Mouse (Mus musculus): ENCODE data around the gene Tex2. TPM values are rescaled to one million over a fixed set of nuclear protein-coding genes. Genes with fewer than 3 reads are reported as not detected.

Tex2 gene
- polyA plus RNA-seq, 1 experiment from 2014 or later, result 9.2 TPM

DNA sequence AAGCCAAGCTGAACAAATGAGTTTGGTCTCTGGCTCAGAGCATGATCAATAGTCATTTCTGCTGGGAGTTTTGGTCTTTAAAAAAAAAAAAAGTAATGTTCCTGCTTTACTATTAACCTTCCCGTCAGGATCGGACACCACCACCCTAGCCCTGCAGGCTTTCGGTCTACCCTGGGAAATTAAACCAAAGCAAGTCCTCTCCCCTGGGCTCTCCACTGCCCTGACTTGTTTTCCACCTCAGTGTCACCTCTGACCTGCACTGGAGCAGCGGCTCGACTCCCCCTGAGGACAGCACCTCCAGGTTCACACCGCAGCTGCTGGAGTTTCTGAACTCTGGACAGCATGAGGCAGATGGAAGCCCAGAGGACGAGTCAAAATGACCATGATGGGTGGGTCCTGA, 13.9 kb downstream of the Tex2 start:
- peaks cover 67% of the 10 kb centered on the region for H3K4me1 ChIP-seq (replicated peaks)
- no peak overlapping the region for H3K4me2 ChIP-seq
- H3K27me3 ChIP-seq, result no peaks in the 10 kb centered on the region
- WGBS (ENCODE audit: insufficient replicate concordance), result 71% methylated on average over 7 of the region's 7 CpGs
- no peak overlapping the region for H3K9ac ChIP-seq
- H3K4me3 ChIP-seq (replicated peaks), result no peak overlapping the region
- no peaks in the 10 kb centered on the region for H3K9me3 ChIP-seq (replicated peaks)
- no peak for ATAC-seq (ENCODE audit: insufficient read depth)
- H3K36me3 ChIP-seq (replicated peaks), result no peaks in the 10 kb centered on the region; the same call in 1 of the 2 replicates
- no peak overlapping the region for H3K27ac ChIP-seq (replicated peaks)

DNA sequence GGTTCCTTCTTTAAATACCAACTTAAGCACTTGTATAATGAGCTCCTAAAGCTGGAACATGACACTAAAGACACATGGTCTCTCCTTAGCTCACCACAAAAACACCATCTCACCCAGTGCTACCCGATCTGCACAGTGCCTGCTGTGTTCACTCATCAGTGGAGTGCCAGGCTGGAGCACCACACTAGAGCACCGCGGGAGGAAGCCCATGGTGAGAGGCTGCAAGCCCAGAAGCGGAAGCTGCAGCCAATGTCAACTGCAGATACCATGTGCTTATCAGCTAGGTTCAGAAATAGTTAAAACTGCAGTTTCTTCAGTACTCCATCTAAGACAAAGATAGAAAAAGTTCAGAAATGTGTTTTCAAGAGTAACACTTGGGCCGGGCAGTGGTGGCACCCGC, 14.9 kb downstream of the Tex2 start:
- peaks cover 60% of the 10 kb centered on the region for H3K4me1 ChIP-seq (replicated peaks)
- H3K9me3 ChIP-seq (replicated peaks), result no peaks in the 10 kb centered on the region
- no peak overlapping the region for H3K4me3 ChIP-seq (replicated peaks)
- H3K9ac ChIP-seq, result no peak overlapping the region
- H3K4me2 ChIP-seq, result no peak overlapping the region
- H3K36me3 ChIP-seq (replicated peaks), result no peaks in the 10 kb centered on the region; the same call in 1 of the 2 replicates
- ATAC-seq (ENCODE audit: insufficient read depth), result peak; percentile 78
- peak overlapping the region; percentile 26; the same call in 1 of the 2 replicates for H3K27ac ChIP-seq (replicated peaks)
- no peaks in the 10 kb centered on the region for H3K27me3 ChIP-seq
- WGBS (ENCODE audit: insufficient replicate concordance), result 14% methylated on average over 6 of the region's 6 CpGs

DNA sequence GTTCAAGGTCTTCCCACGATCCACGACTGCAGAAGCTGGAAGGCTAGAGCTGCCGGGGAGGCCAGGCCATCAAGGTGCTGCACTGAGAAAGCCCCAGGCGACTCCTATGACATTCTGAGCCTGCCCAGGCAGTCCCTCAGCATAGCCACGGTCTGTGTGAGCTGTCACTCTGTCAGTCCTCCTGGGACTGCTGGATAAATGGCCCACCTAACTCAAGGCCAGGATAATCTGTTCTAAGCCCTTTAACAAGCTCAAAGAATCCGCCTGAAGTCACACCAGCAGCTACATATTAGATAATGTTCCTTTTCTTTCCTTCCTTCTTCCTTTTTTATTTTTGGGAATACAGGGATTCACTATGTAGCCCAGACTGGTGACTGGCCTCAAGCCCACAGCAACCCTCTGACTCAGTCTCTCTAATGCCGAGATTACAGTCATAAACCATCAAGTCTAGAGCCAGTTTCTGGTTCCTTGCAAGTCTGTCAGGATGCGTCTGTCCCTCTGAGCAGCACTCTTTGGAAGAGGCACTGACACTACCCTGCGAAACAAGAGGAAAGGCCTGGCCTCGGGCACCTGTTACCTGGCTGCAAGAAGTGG, 15.4 kb downstream of the Tex2 start:
- Histone ChIP-seq H3K4me2 (no peak overlapping the region), H3K9ac (no peak overlapping the region), H3K27ac (replicated peaks) (peak overlapping the region; percentile 26; the same call in 1 of the 2 replicates), H3K4me3 (replicated peaks) (no peak overlapping the region), H3K36me3 (replicated peaks) (peaks cover 4% of the 10 kb centered on the region), H3K4me1 (replicated peaks) (peaks cover 55% of the 10 kb centered on the region), H3K9me3 (replicated peaks) (no peaks in the 10 kb centered on the region), H3K27me3 (no peaks in the 10 kb centered on the region)
- no peak for ATAC-seq (ENCODE audit: insufficient read depth)
- 46% methylated on average over 10 of the region's 10 CpGs for WGBS (ENCODE audit: insufficient replicate concordance)

DNA sequence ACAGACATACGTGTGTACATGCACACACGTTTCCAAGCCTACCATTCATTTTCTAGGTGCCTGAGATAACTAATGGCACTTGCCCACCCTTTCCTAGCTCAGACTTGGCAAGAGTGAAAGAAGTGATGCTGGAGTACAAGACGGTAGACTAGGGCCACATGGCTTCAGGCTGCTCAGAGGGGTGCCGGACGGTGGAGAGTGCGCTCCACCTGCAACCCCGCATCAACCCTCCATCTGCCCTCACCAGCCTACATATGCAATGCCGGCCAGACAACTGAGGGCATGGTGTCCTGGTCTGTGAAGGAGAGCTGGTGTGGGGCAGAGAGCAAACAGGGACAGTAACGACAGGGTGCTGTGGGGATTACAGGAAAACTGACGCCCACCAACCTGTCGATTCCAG, 22.0 kb downstream of the Tex2 start:
- H3K36me3 ChIP-seq (replicated peaks), result peaks cover 9% of the 10 kb centered on the region
- no peak overlapping the region for H3K27ac ChIP-seq (replicated peaks)
- WGBS (ENCODE audit: insufficient replicate concordance), result 78% methylated on average over 11 of the region's 11 CpGs
- no peak overlapping the region for H3K4me3 ChIP-seq (replicated peaks)
- peaks cover 19% of the 10 kb centered on the region; the same call in 1 of the 2 replicates for H3K4me1 ChIP-seq (replicated peaks)
- no peak overlapping the region for H3K9ac ChIP-seq
- no peaks in the 10 kb centered on the region for H3K9me3 ChIP-seq (replicated peaks)
- H3K27me3 ChIP-seq, result no peaks in the 10 kb centered on the region
- H3K4me2 ChIP-seq, result no peak overlapping the region
- no peak for ATAC-seq (ENCODE audit: insufficient read depth)

DNA sequence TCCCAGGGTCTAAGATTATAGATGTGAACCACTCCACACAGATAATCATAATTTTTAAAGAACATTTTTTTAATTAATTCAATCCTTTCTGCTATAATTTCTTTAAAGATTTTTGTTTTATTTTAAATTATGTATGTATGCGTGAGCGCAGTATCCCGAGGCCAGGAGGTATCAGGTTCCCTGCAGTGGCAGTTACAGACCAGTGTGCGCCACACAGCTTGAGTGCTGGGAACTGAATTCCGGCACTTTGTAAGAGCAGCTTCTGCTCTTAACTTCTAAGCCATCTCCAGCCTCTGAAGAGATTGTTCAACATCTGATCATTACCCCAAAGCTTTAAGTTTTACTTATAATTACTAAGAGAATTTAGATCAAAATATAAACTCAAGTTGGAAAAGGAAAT, 23.1 kb downstream of the Tex2 start:
- Histone ChIP-seq H3K9me3 (replicated peaks) (no peaks in the 10 kb centered on the region), H3K27ac (replicated peaks) (no peak overlapping the region), H3K4me1 (replicated peaks) (peaks cover 16% of the 10 kb centered on the region; the same call in 1 of the 2 replicates), H3K9ac (no peak overlapping the region), H3K36me3 (replicated peaks) (peaks cover 9% of the 10 kb centered on the region), H3K4me2 (no peak overlapping the region), H3K27me3 (no peaks in the 10 kb centered on the region), H3K4me3 (replicated peaks) (no peak overlapping the region)
- WGBS (ENCODE audit: insufficient replicate concordance), result 63% methylated on average over 5 of the region's 5 CpGs
- ATAC-seq (ENCODE audit: insufficient read depth), result no peak

DNA sequence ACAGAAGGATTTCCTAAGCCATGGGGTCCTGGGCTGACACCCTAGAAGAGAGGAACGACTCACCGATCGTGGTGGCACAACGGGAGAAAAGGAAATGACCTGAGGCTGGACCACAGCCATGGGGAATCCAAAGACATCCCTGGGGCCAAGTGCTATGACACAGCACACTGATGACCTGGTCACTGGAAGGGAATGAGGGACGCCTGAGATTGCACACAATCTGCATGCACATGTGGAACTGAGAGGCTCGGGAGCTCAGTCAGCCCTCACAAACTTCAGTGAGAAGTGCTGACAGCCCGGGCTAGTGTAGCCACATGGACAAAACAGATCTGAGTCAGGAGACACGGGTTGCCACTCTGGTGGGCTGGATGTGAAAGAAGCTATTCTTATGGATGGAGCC, 24.4 kb downstream of the Tex2 start:
- H3K9me3 ChIP-seq (replicated peaks), result no peaks in the 10 kb centered on the region
- WGBS (ENCODE audit: insufficient replicate concordance), result 50% methylated on average over 8 of the region's 8 CpGs
- no peaks in the 10 kb centered on the region for H3K27me3 ChIP-seq
- H3K9ac ChIP-seq, result no peak overlapping the region
- no peak overlapping the region for H3K4me3 ChIP-seq (replicated peaks)
- ATAC-seq (ENCODE audit: insufficient read depth), result no peak
- no peak overlapping the region for H3K27ac ChIP-seq (replicated peaks)
- no peak overlapping the region for H3K4me2 ChIP-seq
- peaks cover 16% of the 10 kb centered on the region; the same call in 1 of the 2 replicates for H3K4me1 ChIP-seq (replicated peaks)
- H3K36me3 ChIP-seq (replicated peaks), result peaks cover 9% of the 10 kb centered on the region

DNA sequence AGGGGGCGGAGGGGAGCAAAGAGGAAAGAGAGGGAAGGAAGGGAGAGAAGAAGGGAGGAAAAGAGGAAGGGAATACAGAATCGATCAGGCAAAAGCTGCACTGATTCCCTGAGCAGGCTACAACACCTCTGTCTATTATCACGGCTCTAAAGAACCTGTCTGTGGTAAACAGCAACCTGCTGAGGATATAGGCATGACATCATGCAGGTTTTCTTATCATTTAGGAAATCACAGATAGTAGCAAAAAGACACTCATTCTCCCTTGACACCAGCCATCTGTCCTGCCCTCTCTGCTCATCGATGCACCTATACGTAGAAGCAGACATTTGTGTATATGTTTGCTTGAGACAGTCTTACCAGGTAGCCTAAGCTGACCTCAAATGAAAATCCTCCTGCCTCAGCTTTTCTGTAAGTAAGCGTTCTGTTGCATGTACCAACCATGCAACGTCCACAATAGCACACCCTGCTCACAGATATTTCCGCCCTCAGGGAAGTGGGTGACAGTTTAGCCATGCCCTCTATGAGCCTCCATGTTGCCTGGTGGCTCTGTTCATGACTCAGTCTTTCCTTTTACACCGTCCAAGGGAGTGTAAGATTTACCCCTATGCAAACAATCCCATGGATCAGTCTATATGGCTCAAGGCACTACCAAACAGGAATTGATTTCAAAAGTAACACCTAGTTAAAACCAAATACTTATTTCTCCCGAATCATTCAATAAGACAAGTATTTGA, 25.3 kb downstream of the Tex2 start:
- H3K27me3 ChIP-seq, result no peaks in the 10 kb centered on the region
- no peak overlapping the region for H3K4me2 ChIP-seq
- H3K4me1 ChIP-seq (replicated peaks), result peaks cover 16% of the 10 kb centered on the region; the same call in 1 of the 2 replicates
- 68% methylated on average over 10 of the region's 10 CpGs for WGBS (ENCODE audit: insufficient replicate concordance)
- peaks cover 6% of the 10 kb centered on the region for H3K36me3 ChIP-seq (replicated peaks)
- H3K9me3 ChIP-seq (replicated peaks), result no peaks in the 10 kb centered on the region
- H3K9ac ChIP-seq, result no peak overlapping the region
- H3K4me3 ChIP-seq (replicated peaks), result no peak overlapping the region
- H3K27ac ChIP-seq (replicated peaks), result no peak overlapping the region
- ATAC-seq (ENCODE audit: insufficient read depth), result no peak

DNA sequence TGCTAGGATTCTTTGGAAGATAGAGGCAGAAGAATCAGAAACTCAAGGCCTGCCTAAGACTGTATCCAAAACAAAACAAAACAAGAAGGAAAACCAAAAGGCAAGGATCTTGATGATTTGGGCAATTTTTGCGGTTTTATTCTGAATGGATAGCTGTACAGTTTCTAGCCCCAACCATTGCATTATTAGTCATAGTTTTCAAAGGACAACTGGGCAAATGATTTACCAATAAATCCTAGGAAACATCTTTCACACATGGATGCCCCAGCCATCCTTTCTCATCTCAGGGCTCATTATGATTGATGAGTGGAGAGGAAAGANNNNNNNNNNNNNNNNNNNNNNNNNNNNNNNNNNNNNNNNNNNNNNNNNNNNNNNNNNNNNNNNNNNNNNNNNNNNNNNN, 29.4 kb downstream of the Tex2 start:
- ATAC-seq (ENCODE audit: insufficient read depth), result no peak

DNA sequence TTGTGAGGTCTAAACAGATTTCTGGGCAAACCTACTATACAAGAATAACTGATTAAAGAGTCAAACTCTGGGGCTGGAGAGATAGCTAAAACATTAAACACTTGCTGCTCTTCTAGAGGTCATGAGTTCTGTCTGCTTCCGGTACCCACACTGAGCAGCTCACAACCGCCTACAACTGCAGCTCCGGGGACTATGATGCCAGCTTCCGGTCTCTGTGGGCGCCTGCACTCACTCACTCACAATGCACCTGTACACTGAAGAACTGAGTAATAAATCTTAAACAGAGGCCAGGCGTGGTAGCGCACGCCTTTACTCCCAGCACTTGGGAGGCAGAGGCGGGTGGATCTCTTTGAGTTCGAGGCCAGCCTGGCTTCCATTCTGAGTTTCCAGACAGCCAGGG, 31.9 kb downstream of the Tex2 start:
- Histone ChIP-seq H3K9me3 (replicated peaks) (no peaks in the 10 kb centered on the region), H3K4me2 (no peak overlapping the region), H3K36me3 (replicated peaks) (no peaks in the 10 kb centered on the region), H3K27ac (replicated peaks) (no peak overlapping the region), H3K27me3 (no peaks in the 10 kb centered on the region), H3K4me1 (replicated peaks) (peaks cover 21% of the 10 kb centered on the region; the same call in 1 of the 2 replicates), H3K4me3 (replicated peaks) (no peak overlapping the region), H3K9ac (no peak overlapping the region)
- no peak for ATAC-seq (ENCODE audit: insufficient read depth)
- WGBS (ENCODE audit: insufficient replicate concordance), result 83% methylated on average over 10 of the region's 10 CpGs

More for the DNA sequence above, 29.4 kb downstream of the Tex2 start:
- no peaks in the 10 kb centered on the region for H3K9me3 ChIP-seq (replicated peaks)
- H3K4me3 ChIP-seq (replicated peaks), result no peak overlapping the region
- no peaks in the 10 kb centered on the region for H3K27me3 ChIP-seq
- no peak overlapping the region for H3K4me2 ChIP-seq
- 93% methylated on average over 1 of the region's 1 CpGs for WGBS (ENCODE audit: insufficient replicate concordance)
- no peak overlapping the region for H3K9ac ChIP-seq
- H3K36me3 ChIP-seq (replicated peaks), result no peaks in the 10 kb centered on the region
- no peak overlapping the region for H3K27ac ChIP-seq (replicated peaks)
- H3K4me1 ChIP-seq (replicated peaks), result peaks cover 26% of the 10 kb centered on the region

DNA sequence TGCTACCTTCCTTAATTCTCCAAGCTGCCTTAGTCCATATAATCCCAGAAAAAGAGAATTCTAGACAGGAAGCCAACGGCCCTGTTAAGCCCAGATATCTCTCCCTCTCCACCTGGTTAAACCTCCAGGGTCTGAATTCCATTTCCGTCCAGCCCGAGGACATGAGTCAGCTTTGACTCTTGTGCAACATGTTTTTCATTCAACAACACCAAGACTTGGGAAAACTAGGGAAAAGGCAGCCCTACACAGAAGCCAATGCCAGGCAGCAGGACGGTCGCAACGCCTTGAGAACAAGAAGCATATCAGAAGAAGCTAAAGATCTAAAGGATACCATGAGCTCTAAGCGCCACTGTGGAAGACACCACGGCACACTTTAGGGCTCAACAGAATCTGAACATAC, 32.8 kb downstream of the Tex2 start:
- H3K4me3 ChIP-seq (replicated peaks), result no peak overlapping the region
- ATAC-seq (ENCODE audit: insufficient read depth), result peak; percentile 50; the same call in 1 of the 2 replicates
- no peak overlapping the region for H3K4me2 ChIP-seq
- 65% methylated on average over 8 of the region's 8 CpGs for WGBS (ENCODE audit: insufficient replicate concordance)
- H3K4me1 ChIP-seq (replicated peaks), result peaks cover 21% of the 10 kb centered on the region; the same call in 1 of the 2 replicates
- no peaks in the 10 kb centered on the region for H3K36me3 ChIP-seq (replicated peaks)
- no peak overlapping the region for H3K9ac ChIP-seq
- H3K9me3 ChIP-seq (replicated peaks), result no peaks in the 10 kb centered on the region
- no peaks in the 10 kb centered on the region for H3K27me3 ChIP-seq
- peak overlapping the region; percentile 16; the same call in 1 of the 2 replicates for H3K27ac ChIP-seq (replicated peaks)

DNA sequence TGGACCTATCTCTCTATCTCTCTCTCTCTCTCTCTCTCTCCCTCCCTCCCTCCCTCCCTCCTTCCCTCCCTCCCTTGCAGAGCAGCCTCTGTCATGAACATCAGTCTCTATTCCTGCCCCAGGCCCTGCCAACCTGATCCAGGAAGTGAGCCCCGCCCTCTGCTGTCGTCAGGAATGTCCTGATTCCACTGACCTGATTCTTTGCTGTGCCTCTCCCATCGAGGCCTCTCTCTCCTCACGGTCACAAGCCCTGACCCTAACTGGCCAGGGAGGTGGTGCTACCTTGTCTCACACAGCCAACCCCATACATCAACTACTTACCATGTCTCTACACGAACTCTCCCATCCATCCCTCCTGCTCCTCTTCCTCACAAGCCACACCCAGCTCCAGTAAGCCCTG, 33.3 kb downstream of the Tex2 start:
- 38% methylated on average over 5 of the region's 5 CpGs for WGBS (ENCODE audit: insufficient replicate concordance)
- Histone ChIP-seq H3K9ac (no peak overlapping the region), H3K9me3 (replicated peaks) (no peaks in the 10 kb centered on the region), H3K4me3 (replicated peaks) (no peak overlapping the region), H3K4me1 (replicated peaks) (peaks cover 21% of the 10 kb centered on the region; the same call in 1 of the 2 replicates), H3K27ac (replicated peaks) (peak overlapping the region; percentile 16; the same call in 1 of the 2 replicates), H3K36me3 (replicated peaks) (no peaks in the 10 kb centered on the region), H3K4me2 (no peak overlapping the region), H3K27me3 (no peaks in the 10 kb centered on the region)
- no peak for ATAC-seq (ENCODE audit: insufficient read depth)

Measured in liver, embryonic 15.5 days (tissue).